Mouse (Mus musculus) C2C12 (cell line): ENCODE measurements around the gene Gm44511.

Experiments
- CTCF ChIP-seq: IDR thresholded peaks from one replicate; pipeline ENCODE4 v1.5.1; 2011; ENCODE audit not compliant: control insufficient read depth, insufficient read depth, insufficient read length
- USF1 ChIP-seq: IDR thresholded peaks from one replicate; pipeline ENCODE4 v1.6.1; 2011; ENCODE audit warnings: low read depth, mild to moderate bottlenecking, control low read depth, moderate library complexity

DNA sequence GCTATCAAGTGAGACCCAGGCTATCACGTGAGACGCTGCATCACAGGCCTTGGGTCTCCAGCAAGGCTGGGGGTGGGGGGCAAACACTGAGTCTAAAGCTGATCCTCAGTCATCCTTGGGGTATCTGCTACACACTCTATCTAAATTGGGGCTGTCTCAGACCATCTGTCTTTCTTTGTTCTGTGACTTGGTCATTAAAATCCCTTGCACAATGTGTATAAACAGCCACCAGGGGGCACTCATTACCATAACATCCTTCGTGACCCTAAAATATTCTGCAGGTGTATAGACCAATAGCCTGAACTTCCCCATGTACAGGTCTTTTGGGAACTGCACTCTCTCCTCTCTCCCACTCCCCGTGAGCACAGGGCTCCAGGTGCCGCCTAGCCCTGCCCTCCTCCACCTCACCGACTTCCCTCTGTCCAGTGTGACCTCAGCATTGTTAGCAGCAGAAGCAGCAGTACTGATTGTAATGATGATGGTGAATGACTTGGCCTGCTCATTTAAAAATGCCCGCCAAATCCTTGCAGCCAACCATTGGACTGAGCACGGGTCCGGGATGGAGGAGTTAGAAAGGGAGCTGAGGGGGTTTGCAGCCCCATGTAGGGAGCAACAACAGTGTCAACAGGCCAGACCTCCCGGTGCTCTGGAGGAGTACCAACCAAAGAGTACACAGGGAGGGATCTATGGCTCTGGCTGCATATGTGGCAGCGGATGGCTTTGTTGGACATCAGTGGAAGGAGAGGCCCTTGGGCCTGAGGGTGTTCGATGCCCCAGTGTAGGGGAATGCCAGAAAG is 28.1 kb upstream of the Gm44511 start:
- TF ChIP-seq CTCF: peak; percentile 2
- no peak for TF ChIP-seq USF1
